Mouse (Mus musculus) CH12F3 (cell line): ENCODE measurements around the gene Nphp3.

Source experiments
- in situ Hi-C: fragments of 300-500 bp; cut with MboI; formaldehyde crosslinking; loops from 2 replicates; pipeline ENCODE4 v1.14.3; 2020; ENCODE audit warnings: low sequenced_read_pairs

Gene Nphp3

DNA sequence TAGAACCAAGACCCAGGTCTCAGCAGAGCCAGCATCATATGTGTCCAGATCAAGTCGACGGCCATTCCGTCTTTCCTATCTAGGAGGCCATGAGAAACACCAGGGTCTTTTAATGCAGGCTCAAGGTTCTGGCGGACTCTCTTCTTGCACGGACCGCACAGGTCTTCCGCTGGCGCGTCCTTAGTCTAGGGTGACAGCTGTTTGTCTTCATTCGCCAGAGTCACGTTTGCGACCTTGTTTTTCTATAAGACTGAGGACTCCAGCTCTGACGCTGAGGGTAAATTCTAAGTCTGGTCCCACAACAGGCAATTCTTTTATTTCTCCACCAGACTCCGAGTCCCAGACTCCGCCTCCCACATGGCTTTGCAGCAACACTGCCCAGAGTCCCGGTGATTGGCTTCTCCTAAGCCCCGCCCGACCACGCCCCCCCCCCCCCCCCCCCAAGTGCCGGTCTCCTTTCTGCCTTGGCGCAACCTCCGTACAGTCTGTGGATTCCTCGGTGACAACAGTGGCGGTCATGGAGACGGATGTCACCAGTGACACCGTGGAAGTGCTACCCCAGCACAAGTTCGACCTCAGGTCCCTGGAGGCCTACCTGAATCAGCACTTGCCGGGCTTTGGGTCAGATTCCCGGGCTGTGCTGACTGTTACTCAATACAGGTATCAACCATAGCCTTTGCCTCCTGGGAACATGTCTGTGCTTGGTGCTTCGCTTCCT lies 61.1 kb downstream of the Nphp3 start, which contains the start of gene Acad11:
Gene Acad11, plus strand, starts transcription at position 134 of the 718 bp plus-strand sequence.
- in situ Hi-C loops = no loop called here

DNA sequence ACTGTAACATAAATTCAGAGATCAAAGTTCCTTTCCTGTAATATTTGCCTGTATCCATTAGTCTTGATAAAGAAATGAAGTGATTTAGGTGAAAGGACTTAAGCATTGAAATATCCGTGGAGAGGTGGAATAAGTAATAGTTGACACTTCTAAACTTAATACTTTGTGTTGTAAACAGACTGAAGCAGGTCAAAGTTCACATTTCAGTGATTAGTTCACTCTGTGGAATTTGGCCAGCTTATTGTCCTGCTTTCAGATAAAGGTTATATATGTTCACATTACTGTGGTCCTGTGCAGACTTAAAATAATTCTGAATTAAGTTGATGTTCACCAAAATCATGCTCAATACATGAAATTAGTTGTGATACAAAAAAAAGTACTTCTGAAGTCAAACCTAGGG lies 62.2 kb downstream of the Nphp3 start:
- in situ Hi-C loops = no loop called here

GRCm38 (mm10) chr9:104070241-104070640 lies 67.9 kb downstream of the Nphp3 start:
- in situ Hi-C loops = no loop called here

DNA sequence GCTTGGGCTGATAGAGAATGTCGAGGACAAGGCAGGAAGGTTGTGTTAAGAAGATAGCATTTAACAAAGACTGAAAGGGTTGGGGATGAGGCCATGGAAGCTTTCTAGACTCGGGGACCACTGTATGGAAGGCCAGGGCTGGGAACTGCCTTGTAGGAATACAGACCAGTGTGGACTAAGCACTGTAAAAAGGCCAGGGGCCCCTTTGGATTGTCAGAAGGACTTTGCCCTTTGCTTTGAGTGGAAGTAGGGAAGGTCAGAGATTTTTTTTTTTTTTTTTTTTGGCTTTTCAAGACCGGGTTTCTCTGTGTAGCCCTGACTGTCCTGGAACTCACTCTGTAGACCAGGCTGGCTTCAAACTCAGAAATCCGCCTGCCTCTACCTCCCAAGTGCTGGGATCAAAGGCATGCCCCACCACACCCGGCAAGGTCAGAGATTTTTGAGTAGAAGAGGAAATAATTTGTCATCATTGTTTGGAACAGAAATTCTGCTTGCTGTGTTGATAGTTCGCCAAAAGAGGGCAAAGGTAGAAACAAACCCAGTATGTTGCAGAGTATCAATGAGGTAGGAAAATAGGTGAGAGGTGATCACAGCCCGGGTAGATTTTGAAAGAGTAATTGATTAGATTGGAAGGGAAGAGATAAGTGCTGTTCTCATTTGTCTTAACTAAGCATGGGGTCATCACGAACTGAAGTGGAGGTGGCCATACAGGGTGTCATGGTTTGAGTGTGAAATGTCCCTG lies 68.7 kb downstream of the Nphp3 start:
- in situ Hi-C loops = no loop called here

- in situ Hi-C loops = no loop called here
Observed at GRCm38 (mm10) chr9:104075808-104076207, 73.5 kb downstream of the Nphp3 start.

DNA sequence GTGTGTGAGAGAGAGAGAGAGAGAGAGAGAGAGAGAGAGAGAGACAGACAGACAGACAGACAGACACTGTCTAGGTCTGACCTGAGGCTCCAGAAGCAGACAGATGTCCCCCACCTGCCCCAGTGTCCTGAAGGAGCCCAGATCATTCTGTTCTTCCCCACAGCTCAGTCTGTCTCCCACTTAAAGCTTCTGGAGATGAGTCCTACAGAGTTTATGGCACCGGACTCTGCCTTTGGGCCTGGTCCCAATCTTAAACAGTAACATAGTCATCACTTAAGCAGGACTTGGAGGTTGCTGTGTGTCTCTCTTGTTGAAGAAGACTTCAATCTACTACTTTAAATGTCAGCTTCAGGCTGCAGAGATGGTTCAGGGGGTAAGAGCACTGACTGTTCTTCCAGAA lies 76.4 kb downstream of the Nphp3 start:
- in situ Hi-C loops = no loop called here

- in situ Hi-C loops = no loop called here
Observed at GRCm38 (mm10) chr9:104079379-104079778, 77.0 kb downstream of the Nphp3 start.

GRCm38 (mm10) chr9:104080038-104080437 lies 77.7 kb downstream of the Nphp3 start:
- in situ Hi-C loops = no loop called here

DNA sequence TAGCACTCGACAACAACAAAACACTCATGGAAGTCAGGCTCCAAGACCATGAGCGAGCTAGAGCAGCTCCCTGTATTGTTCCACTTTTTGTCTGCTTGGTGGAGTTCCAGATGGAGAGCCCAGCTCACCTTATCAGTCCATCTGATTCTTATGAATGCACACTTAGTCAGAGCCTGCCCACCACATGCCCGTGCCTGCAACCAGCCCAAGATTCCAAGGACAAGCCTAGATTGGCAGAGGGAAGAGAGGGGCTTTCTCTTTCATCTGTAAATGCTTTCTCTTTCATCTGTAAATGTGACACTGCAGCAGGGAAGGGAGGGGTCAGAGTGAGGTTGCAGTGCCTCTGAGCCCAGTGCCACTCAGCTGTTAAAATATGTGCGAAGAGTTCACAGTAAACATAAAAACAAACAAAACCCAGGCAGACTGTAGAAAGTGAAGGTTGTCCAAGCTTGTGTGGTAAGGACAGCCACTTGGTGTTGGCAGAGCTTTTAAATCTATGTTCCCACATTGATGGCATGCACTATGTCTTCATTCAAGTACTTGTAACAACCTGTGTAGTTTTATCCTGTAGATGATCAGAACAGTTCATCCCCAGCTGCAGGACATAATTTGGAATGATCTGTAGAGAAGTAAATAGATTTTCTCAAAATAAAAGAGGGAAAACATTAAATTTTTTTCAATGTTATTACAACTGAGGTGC lies 83.5 kb downstream of the Nphp3 start:
- in situ Hi-C loops = no loop called here

GRCm38 (mm10) chr9:104088555-104088954 lies 86.2 kb downstream of the Nphp3 start:
- in situ Hi-C loops = no loop called here

- in situ Hi-C loops = no loop called here
Observed at GRCm38 (mm10) chr9:104092945-104093344, 90.6 kb downstream of the Nphp3 start.
